Mouse (Mus musculus): ENCODE measurements at regions not wholly inside any gene's neighbourhood (a gene's known extent, or its start where the extent isn't known, plus 50 kb on each side); places are given as distances from the start of the nearest gene placed in this dataset.

GRCm38 (mm10) chr9:41376948-41377700 lies 215.6 kb upstream of the Ubash3b start:
- no peak for TF ChIP-seq CTCF (IDR thresholded peaks at IDR 0.05; ENCODE audit: low read depth, low read length)
- no peak for TF ChIP-seq GATA1 (IDR thresholded peaks at IDR 0.05; ENCODE audit: borderline replicate concordance, low read length)

Measured in G1E (cell line).